Mouse (Mus musculus) hindbrain, postnatal 0 days (tissue): Measurements from ENCODE around the gene Dcaf6. TPM values are rescaled to one million over a fixed set of nuclear protein-coding genes. Genes with fewer than 3 reads are reported as not detected.
A peak's percentile ranks its signal among the peaks of the same experiment; 100 is the strongest.

Experiments
- ATAC-seq: fragments of 200-750 bp; cut with Nextera tagmentation; 2 replicates; pipeline ENCODE4 v1.8.0; 2017; ENCODE audit warnings: mild to moderate bottlenecking, moderate TSS enrichment, moderate library complexity
- DNase-seq: peaks from one replicate; pipeline ENCODE4 v3.0.0-alpha.2; 2015; ENCODE audit warnings: low spot score
- H3K27ac ChIP-seq: fragments of 300-500 bp; sonication (generic); 2 replicates; pipeline ENCODE4 v1.5.1; 2014; ENCODE audit warnings: mild to moderate bottlenecking
- H3K27me3 ChIP-seq: fragments of 300-500 bp; sonication (generic); 2 replicates; pipeline ENCODE4 v1.6.1; 2014; ENCODE audit warnings: low read length, mixed read lengths; ENCODE audit not compliant: insufficient read depth
- H3K36me3 ChIP-seq: fragments of 300-500 bp; sonication (generic); 2 replicates; pipeline ENCODE4 v1.6.1; 2014; ENCODE audit warnings: low read length, mixed read lengths; ENCODE audit not compliant: insufficient read depth
- H3K4me1 ChIP-seq: fragments of 300-500 bp; sonication (generic); 2 replicates; pipeline ENCODE4 v1.6.1; 2014; ENCODE audit warnings: antibody characterized with exemption, low read length, mixed read lengths; ENCODE audit not compliant: insufficient read depth
- H3K4me2 ChIP-seq: fragments of 300-500 bp; sonication (generic); 2 replicates; pipeline ENCODE4 v1.6.1; 2014; ENCODE audit warnings: low read depth, mild to moderate bottlenecking, low read length, moderate library complexity, mixed read lengths
- H3K4me3 ChIP-seq: fragments of 300-500 bp; sonication (generic); 2 replicates; pipeline ENCODE4 v1.5.1; 2014; ENCODE audit warnings: low read length
- H3K9ac ChIP-seq: fragments of 300-500 bp; sonication (generic); replicated peaks from 2 replicates; pipeline ENCODE4 v1.6.1; 2014; ENCODE audit warnings: mild to moderate bottlenecking, low read length, moderate library complexity, mixed read lengths
- H3K9me3 ChIP-seq: fragments of 300-500 bp; sonication (generic); 2 replicates; pipeline ENCODE4 v1.6.1; 2016; ENCODE audit warnings: low read length, mixed read lengths
- CTCF ChIP-seq: IDR thresholded peaks from 2 replicates; pipeline ENCODE4 v1.5.1; 2016; ENCODE audit warnings: antibody characterized with exemption, control low read depth, low read depth
- WGBS: fragments of 180-500 bp; shearing (Covaris S2); extraction: QIAGEN DNeasy Blood & Tissue Kit; methylation state at CpG from one replicate; pipeline ENCODE4 v1.1.7; 2014; 5-methylcytosine and 5-hydroxymethylcytosine counted together
- polyA plus RNA-seq: library from polyadenylated mRNA; unstranded; fragments of >200 nt; fragmentation: Nextera tagmentation; extraction: Ambion mirVana; gene quantifications from 2 replicates; pipeline ENCODE4 v1.2.1, GENCODE M21; 2015
- total RNA-seq: library from RNA; depleted of rRNA; stranded (reverse); fragments of >200 nt; gene quantifications from 2 replicates; pipeline ENCODE4 v1.2.3, GENCODE M21; 2014

The Dcaf6 gene
- total and polyA plus RNA-seq, 2 experiments from 2014 or later = 19.2 to 32.9 TPM

- WGBS = 78% methylated on average over 5 of the region's 5 CpGs
- Histone ChIP-seq H3K9me3 (no peaks in the 10 kb centered on the region), H3K27ac (no peak overlapping the region), H3K9ac (no peak overlapping the region), H3K36me3 (no peaks in the 10 kb centered on the region), H3K4me2 (no peak overlapping the region), H3K27me3 (no peaks in the 10 kb centered on the region), H3K4me1 (no peaks in the 10 kb centered on the region), H3K4me3 (no peak overlapping the region)
- DNase-seq (no peak), ATAC-seq (no peak)
- no peak for TF ChIP-seq CTCF
Measured at GRCm38 (mm10) chr1:165327831-165328230, 132.4 kb downstream of the Dcaf6 start.

GRCm38 (mm10) chr1:165327370-165327769 is 132.9 kb downstream of the Dcaf6 start:
- Histone ChIP-seq H3K4me2 (no peak overlapping the region), H3K4me1 (no peaks in the 10 kb centered on the region), H3K9ac (no peak overlapping the region), H3K9me3 (no peaks in the 10 kb centered on the region), H3K4me3 (no peak overlapping the region), H3K36me3 (peaks cover 2% of the 10 kb centered on the region; the same call in 1 of the 2 replicates), H3K27me3 (no peaks in the 10 kb centered on the region), H3K27ac (no peak overlapping the region)
- TF ChIP-seq CTCF = no peak
- DNase-seq (no peak), ATAC-seq (no peak)
- 85% methylated on average over 2 of the region's 2 CpGs for WGBS

GRCm38 (mm10) chr1:165322934-165323333 is 137.3 kb downstream of the Dcaf6 start:
- no peak overlapping the region for H3K4me3 ChIP-seq
- no peak for TF ChIP-seq CTCF
- H3K9me3 ChIP-seq = no peaks in the 10 kb centered on the region
- H3K4me1 ChIP-seq = no peaks in the 10 kb centered on the region
- H3K9ac ChIP-seq = no peak overlapping the region
- DNase-seq (no peak), ATAC-seq (no peak)
- 86% methylated on average over 7 of the region's 7 CpGs for WGBS
- H3K4me2 ChIP-seq = no peak overlapping the region
- H3K36me3 ChIP-seq = peaks cover 18% of the 10 kb centered on the region; the same call in 1 of the 2 replicates
- no peaks in the 10 kb centered on the region for H3K27me3 ChIP-seq
- no peak overlapping the region for H3K27ac ChIP-seq

GRCm38 (mm10) chr1:165321891-165322290 is 138.4 kb downstream of the Dcaf6 start:
- Histone ChIP-seq H3K27me3 (no peaks in the 10 kb centered on the region), H3K36me3 (peaks cover 28% of the 10 kb centered on the region; the same call in 1 of the 2 replicates), H3K4me3 (no peak overlapping the region), H3K4me2 (no peak overlapping the region), H3K9ac (no peak overlapping the region), H3K27ac (no peak overlapping the region), H3K4me1 (no peaks in the 10 kb centered on the region), H3K9me3 (no peaks in the 10 kb centered on the region)
- no peak for ATAC-seq
- no peak for TF ChIP-seq CTCF
- 81% methylated on average over 7 of the region's 7 CpGs for WGBS
- DNase-seq = no peak

- H3K36me3 ChIP-seq = peaks cover 28% of the 10 kb centered on the region; the same call in 1 of the 2 replicates
- no peak for TF ChIP-seq CTCF
- WGBS = 76% methylated on average over 13 of the region's 13 CpGs
- H3K9me3 ChIP-seq = no peaks in the 10 kb centered on the region
- DNase-seq = peak; percentile 29
- H3K27ac ChIP-seq = no peak overlapping the region
- H3K4me3 ChIP-seq = no peak overlapping the region
- no peak overlapping the region for H3K4me2 ChIP-seq
- no peak for ATAC-seq
- no peaks in the 10 kb centered on the region for H3K4me1 ChIP-seq
- no peak overlapping the region for H3K9ac ChIP-seq
- no peaks in the 10 kb centered on the region for H3K27me3 ChIP-seq
Measured at GRCm38 (mm10) chr1:165321393-165321861, 138.8 kb downstream of the Dcaf6 start.

- Histone ChIP-seq H3K4me1 (no peaks in the 10 kb centered on the region), H3K9me3 (no peaks in the 10 kb centered on the region), H3K27me3 (no peaks in the 10 kb centered on the region), H3K36me3 (peaks cover 28% of the 10 kb centered on the region; the same call in 1 of the 2 replicates), H3K27ac (no peak overlapping the region), H3K4me3 (no peak overlapping the region), H3K4me2 (no peak overlapping the region), H3K9ac (no peak overlapping the region)
- peak; percentile 86 for TF ChIP-seq CTCF
- peak; percentile 77 for ATAC-seq
- DNase-seq = peak; percentile 79
- 46% methylated on average over 10 of the region's 10 CpGs for WGBS
Measured at GRCm38 (mm10) chr1:165320141-165320934, 139.9 kb downstream of the Dcaf6 start.

- TF ChIP-seq CTCF = no peak
- peaks cover 29% of the 10 kb centered on the region; the same call in 1 of the 2 replicates for H3K36me3 ChIP-seq
Measured at GRCm38 (mm10) chr1:165316361-165316760, 143.9 kb downstream of the Dcaf6 start.

More at GRCm38 (mm10) chr1:165316361-165316760, 143.9 kb downstream of the Dcaf6 start:
- DNase-seq = no peak
- Histone ChIP-seq H3K27me3 (no peaks in the 10 kb centered on the region), H3K9ac (no peak overlapping the region), H3K4me1 (no peaks in the 10 kb centered on the region), H3K4me3 (no peak overlapping the region), H3K27ac (no peak overlapping the region), H3K4me2 (no peak overlapping the region), H3K9me3 (no peaks in the 10 kb centered on the region)
- 49% methylated on average over 11 of the region's 11 CpGs for WGBS
- ATAC-seq = no peak
